Mouse (Mus musculus) MEL (cell line): ENCODE results near the gene Epb42. TPM values are rescaled to one million over a fixed set of nuclear protein-coding genes. Genes with fewer than 3 reads are reported as not detected.

Experiments
- DNase-seq: peaks from one replicate; pipeline ENCODE4 v3.0.0; 2011; ENCODE audit warnings: low read depth, low spot score
- H3K27ac ChIP-seq: 2 replicates; pipeline ENCODE4 v1.5.1; 2012; ENCODE audit warnings: low read depth, mild to moderate bottlenecking, control low read depth, low read length, moderate library complexity; ENCODE audit not compliant: control insufficient read depth
- H3K27me3 ChIP-seq, 2 experiments: fragments of 150-350 bp in 1 of 2; sonication (generic) in 1 of 2; 2 replicates each; pipeline ENCODE4 v1.6.1; 2012; ENCODE audit warnings: low read length in 2 of 2, mild to moderate bottlenecking in 2 of 2, improper control_type of control experiment in 1 of 2, moderate library complexity in 1 of 2; ENCODE audit not compliant: insufficient read depth in 2 of 2, control insufficient read depth in 1 of 2
- H3K36me3 ChIP-seq, 2 experiments: 2 replicates each; pipeline ENCODE4 v1.6.1; 2012 to 2014; ENCODE audit warnings: low read length in 2 of 2, improper control_type of control experiment in 1 of 2, inconsistent platforms in 1 of 2, mild to moderate bottlenecking in 1 of 2; ENCODE audit not compliant: insufficient read depth in 2 of 2, control insufficient read depth in 1 of 2
- H3K4me1 ChIP-seq, 2 experiments: fragments of 150-350 bp in 1 of 2; sonication (generic) in 1 of 2; 2 replicates each; pipeline ENCODE4 v1.6.1; 2012; ENCODE audit warnings: low read length in 2 of 2, improper control_type of control experiment in 1 of 2, mild to moderate bottlenecking in 1 of 2; ENCODE audit not compliant: insufficient read depth in 2 of 2, control insufficient read depth in 1 of 2
- H3K4me3 ChIP-seq, 2 experiments: fragments of 150-350 bp in 1 of 2; sonication (generic) in 1 of 2; 2 replicates each; pipeline ENCODE4 v1.5.1; 2012; ENCODE audit warnings: low read depth in 2 of 2, low read length in 2 of 2, mild to moderate bottlenecking in 2 of 2, moderate library complexity in 2 of 2, control low read depth in 1 of 2, improper control_type of control experiment in 1 of 2; ENCODE audit not compliant: control insufficient read depth in 1 of 2, insufficient read depth in 1 of 2
- H3K79me2 ChIP-seq: 2 replicates; pipeline ENCODE4 v1.6.1; 2012; ENCODE audit warnings: mild to moderate bottlenecking, low read length, moderate library complexity; ENCODE audit not compliant: control insufficient read depth, poor library complexity, insufficient read depth
- H3K9ac ChIP-seq: 2 replicates; pipeline ENCODE4 v1.6.1; 2012; ENCODE audit warnings: low read depth, mild to moderate bottlenecking, control low read depth, low read length, moderate library complexity; ENCODE audit not compliant: control insufficient read depth, poor library complexity, severe bottlenecking
- H3K9me3 ChIP-seq: fragments of 150-350 bp; sonication (generic); replicated peaks from 2 replicates; pipeline ENCODE4 v1.6.1; 2012; ENCODE audit warnings: mild to moderate bottlenecking, low read length, improper control_type of control experiment, moderate library complexity; ENCODE audit not compliant: insufficient read depth
- CHD1 ChIP-seq: IDR thresholded peaks from 2 replicates; pipeline ENCODE4 v1.6.1; 2012; ENCODE audit warnings: low read depth, mild to moderate bottlenecking, inconsistent platforms, low read length, improper control_type of control experiment
- CHD2 ChIP-seq: IDR thresholded peaks from 2 replicates; pipeline ENCODE4 v1.6.1; 2011; ENCODE audit warnings: low read length, improper control_type of control experiment
- CTCF ChIP-seq, 3 experiments: IDR thresholded peaks in 2 of 3; conservative IDR thresholded peaks in 1 of 3; 2 replicates each; pipeline ENCODE4 v1.5.1; 2011 to 2012; ENCODE audit warnings: low read length in 3 of 3, low read depth in 2 of 3, mild to moderate bottlenecking in 2 of 3, improper control_type of control experiment in 1 of 3, inconsistent platforms in 1 of 3, mixed read lengths in 1 of 3, moderate library complexity in 1 of 3; ENCODE audit not compliant: control insufficient read depth in 1 of 3, insufficient read depth in 1 of 3, poor library complexity in 1 of 3, severe bottlenecking in 1 of 3
- EP300 ChIP-seq, 2 experiments: IDR thresholded peaks; 2 replicates each; pipeline ENCODE4 v1.6.1; 2011; ENCODE audit warnings: improper control_type of control experiment in 2 of 2, low read length in 2 of 2, low read depth in 1 of 2, mild to moderate bottlenecking in 1 of 2
- GABPA ChIP-seq: IDR thresholded peaks from 2 replicates; pipeline ENCODE4 v1.6.1; 2012; ENCODE audit warnings: low read depth, mild to moderate bottlenecking, inconsistent platforms, low read length, improper control_type of control experiment, moderate library complexity
- GATA1 ChIP-seq: IDR thresholded peaks from 2 replicates; pipeline ENCODE4 v1.6.1; 2011; ENCODE audit warnings: low read depth, low read length, improper control_type of control experiment
- KAT2A ChIP-seq: conservative IDR thresholded peaks from 2 replicates; pipeline ENCODE4 v1.6.1; 2012; ENCODE audit warnings: low read depth, low read length, improper control_type of control experiment, inconsistent platforms
- MAFK ChIP-seq: IDR thresholded peaks from 2 replicates; pipeline ENCODE4 v1.6.1; 2011; ENCODE audit warnings: low read depth, mild to moderate bottlenecking, low read length, improper control_type of control experiment, borderline replicate concordance
- MAX ChIP-seq: IDR thresholded peaks from 2 replicates; pipeline ENCODE4 v1.6.1; 2011; ENCODE audit warnings: low read length, improper control_type of control experiment
- MAZ ChIP-seq: IDR thresholded peaks from 2 replicates; pipeline ENCODE4 v1.6.1; 2012; ENCODE audit warnings: low read depth, mild to moderate bottlenecking, inconsistent platforms, low read length, improper control_type of control experiment
- MEF2A ChIP-seq: IDR thresholded peaks from 2 replicates; pipeline ENCODE4 v1.6.1; 2014; ENCODE audit warnings: low read depth, mild to moderate bottlenecking, inconsistent platforms, low read length, improper control_type of control experiment; ENCODE audit not compliant: poor library complexity, insufficient replicate concordance, severe bottlenecking; ENCODE audit errors: extremely low read depth
- MXI1 ChIP-seq: IDR thresholded peaks from 2 replicates; pipeline ENCODE4 v1.6.1; 2011; ENCODE audit warnings: mild to moderate bottlenecking, low read depth, low read length, improper control_type of control experiment
- MYB ChIP-seq: IDR thresholded peaks from 2 replicates; pipeline ENCODE4 v1.6.1; 2011; ENCODE audit warnings: mild to moderate bottlenecking, low read depth, low read length, improper control_type of control experiment
- MYC ChIP-seq: IDR thresholded peaks from 2 replicates; pipeline ENCODE4 v1.6.1; 2011; ENCODE audit warnings: low read depth, mild to moderate bottlenecking, low read length, improper control_type of control experiment, moderate library complexity
- NELFE ChIP-seq: IDR thresholded peaks from 2 replicates; pipeline ENCODE4 v1.6.1; 2011; ENCODE audit warnings: low read depth, low read length, improper control_type of control experiment
- NRF1 ChIP-seq: IDR thresholded peaks from 2 replicates; pipeline ENCODE4 v1.6.1; 2014; ENCODE audit warnings: low read depth, mild to moderate bottlenecking, inconsistent platforms, low read length, improper control_type of control experiment, moderate library complexity; ENCODE audit not compliant: poor library complexity, insufficient read depth, severe bottlenecking
- POLR2A ChIP-seq, 2 experiments: IDR thresholded peaks; 2 replicates each; pipeline ENCODE4 v1.6.1; 2011 to 2012; ENCODE audit warnings: low read length in 2 of 2, mild to moderate bottlenecking in 2 of 2, control low read depth in 1 of 2, improper control_type of control experiment in 1 of 2, low read depth in 1 of 2, moderate library complexity in 1 of 2; ENCODE audit not compliant: control insufficient read depth in 1 of 2, insufficient read depth in 1 of 2, poor library complexity in 1 of 2
- POLR2AphosphoS2 ChIP-seq: IDR thresholded peaks from 2 replicates; pipeline ENCODE4 v1.6.1; 2011; ENCODE audit warnings: low read length, improper control_type of control experiment
- POLR2AphosphoS5 ChIP-seq: IDR thresholded peaks from 2 replicates; pipeline ENCODE4 v1.6.1; 2012; ENCODE audit warnings: low read depth, borderline replicate concordance, mild to moderate bottlenecking, inconsistent platforms, low read length, moderate library complexity, mixed read lengths
- RAD21 ChIP-seq: IDR thresholded peaks from 2 replicates; pipeline ENCODE4 v1.6.1; 2011; ENCODE audit warnings: mild to moderate bottlenecking, low read depth, low read length, improper control_type of control experiment
- RCOR1 ChIP-seq: IDR thresholded peaks from 2 replicates; pipeline ENCODE4 v1.6.1; 2012; ENCODE audit warnings: low read depth, mild to moderate bottlenecking, inconsistent platforms, low read length, improper control_type of control experiment
- SIN3A ChIP-seq: IDR thresholded peaks from 2 replicates; pipeline ENCODE4 v1.6.1; 2012; ENCODE audit warnings: low read length, improper control_type of control experiment, inconsistent platforms
- SMC3 ChIP-seq: IDR thresholded peaks from 2 replicates; pipeline ENCODE4 v1.6.1; 2011; ENCODE audit warnings: low read depth, low read length, improper control_type of control experiment
- TAL1 ChIP-seq: IDR thresholded peaks from 2 replicates; pipeline ENCODE4 v1.6.1; 2012; ENCODE audit warnings: mild to moderate bottlenecking, inconsistent platforms, low read length, moderate library complexity, mixed read lengths
- TBP ChIP-seq: IDR thresholded peaks from 2 replicates; pipeline ENCODE4 v1.8.0; 2011; ENCODE audit warnings: low read depth, low read length, improper control_type of control experiment
- TCF12 ChIP-seq: IDR thresholded peaks from 2 replicates; pipeline ENCODE4 v1.6.1; 2014; ENCODE audit warnings: low read depth, mild to moderate bottlenecking, inconsistent platforms, low read length, improper control_type of control experiment, moderate library complexity
- UBTF ChIP-seq: IDR thresholded peaks from 2 replicates; pipeline ENCODE4 v1.6.1; 2012; ENCODE audit warnings: low read depth, mild to moderate bottlenecking, inconsistent platforms, low read length, improper control_type of control experiment, moderate library complexity, borderline replicate concordance; ENCODE audit not compliant: insufficient read depth
- USF1 ChIP-seq: IDR thresholded peaks from 2 replicates; pipeline ENCODE4 v1.6.1; 2014; ENCODE audit warnings: low read depth, mild to moderate bottlenecking, inconsistent platforms, low read length, improper control_type of control experiment, moderate library complexity
- ZC3H11A ChIP-seq: IDR thresholded peaks from 2 replicates; pipeline ENCODE4 v1.6.1; 2012; ENCODE audit warnings: low read depth, mild to moderate bottlenecking, inconsistent platforms, low read length, improper control_type of control experiment
- ZKSCAN1 ChIP-seq: IDR thresholded peaks from 2 replicates; pipeline ENCODE4 v1.6.1; 2012; ENCODE audit warnings: low read depth, mild to moderate bottlenecking, inconsistent platforms, low read length, improper control_type of control experiment, moderate library complexity
- ZMIZ1 ChIP-seq: IDR thresholded peaks from 2 replicates; pipeline ENCODE4 v1.6.1; 2012; ENCODE audit warnings: low read depth, mild to moderate bottlenecking, inconsistent platforms, low read length, improper control_type of control experiment, moderate library complexity
- ZNF384 ChIP-seq: IDR thresholded peaks from 2 replicates; pipeline ENCODE4 v1.6.1; 2012; ENCODE audit warnings: low read depth, mild to moderate bottlenecking, inconsistent platforms, low read length, improper control_type of control experiment
- polyA plus RNA-seq, 2 experiments: library from polyadenylated mRNA; stranded (reverse) in 1 of 2; unstranded in 1 of 2; fragments of >175 nt in 1 of 2; fragments of >200 nt in 1 of 2; gene quantifications; 2 replicates each; pipeline versions ENCODE4 v1.2.1 to v1.2.4; 2012; ENCODE audit warnings: low replicate concordance in 2 of 2, low read depth in 1 of 2; ENCODE audit not compliant: insufficient read length in 2 of 2, insufficient read depth in 1 of 2, missing spikeins in 1 of 2
- total RNA-seq: library from RNA; depleted of rRNA; stranded (reverse); fragments of 300-350 nt; gene quantifications from 2 replicates; pipeline ENCODE4 v1.2.3, GENCODE M21; 2012

Gene Epb42
- total and polyA plus RNA-seq, 3 experiments: 2.3 to 2.9 TPM; not detected in 1

DNA sequence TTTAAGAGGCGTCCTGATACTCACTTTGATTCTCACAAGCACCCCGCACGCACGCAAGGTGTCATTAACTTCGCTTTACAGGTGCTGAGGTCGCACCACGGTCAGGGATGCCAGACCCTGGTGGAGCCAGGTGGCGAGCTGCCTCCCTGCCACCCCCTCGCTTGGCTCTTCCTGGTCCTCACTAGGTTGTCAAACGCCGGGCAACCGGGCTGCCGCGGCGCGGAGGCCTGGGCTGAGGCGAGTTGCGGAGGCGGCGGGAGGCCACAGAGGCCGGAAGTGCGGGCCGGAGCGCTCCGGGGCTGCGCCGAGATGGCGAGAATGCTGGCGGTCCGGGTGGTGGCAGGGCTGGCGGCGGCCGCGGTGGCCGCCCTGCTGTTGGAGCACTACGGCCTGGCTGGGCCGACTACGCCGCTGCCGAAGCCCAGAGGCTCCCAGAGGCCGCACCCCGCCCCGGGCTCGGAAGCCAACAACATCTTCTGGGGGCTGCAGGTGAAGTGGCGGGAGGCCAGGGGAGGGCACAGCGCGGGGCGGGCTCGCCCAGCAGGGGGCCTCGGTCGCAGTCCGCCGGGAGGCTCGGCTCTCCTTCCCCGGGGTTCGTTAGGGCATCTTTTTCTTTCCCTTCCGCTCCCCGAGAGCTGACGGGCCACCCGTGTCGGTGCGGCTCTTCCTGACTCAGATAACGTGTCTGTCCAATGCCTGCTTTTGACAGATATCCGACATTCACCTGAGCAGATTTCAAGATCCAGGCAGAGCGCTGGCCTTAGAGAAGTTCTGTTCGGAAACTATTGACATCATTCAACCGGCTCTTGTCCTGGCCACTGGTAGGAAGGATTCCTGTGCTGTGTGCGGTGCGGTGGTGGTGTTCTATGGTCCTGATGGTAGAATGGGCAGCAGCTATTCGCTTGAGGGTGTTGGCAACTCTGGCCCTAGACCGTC is 59.6 kb downstream of the Epb42 start, which contains the start of gene Tmem62 (continued):
- TF ChIP-seq POLR2A (IDR thresholded peaks at IDR 0.05; ENCODE audit: control insufficient read depth in 1 of 2, insufficient read depth in 1 of 2, low read depth in 1 of 2, low read length in 2 of 2, poor library complexity in 1 of 2): peak in 1 of 2 experiments; percentile 45; a peak in 1 of 4 replicates
- no peak for TF ChIP-seq ZC3H11A
- TF ChIP-seq ZKSCAN1: no peak
- TF ChIP-seq MEF2A: no peak
- TF ChIP-seq SIN3A: no peak; the same call in 1 of the 2 replicates
- no peak for TF ChIP-seq ZNF384
- no peak for TF ChIP-seq RAD21
- TF ChIP-seq GABPA: no peak
- peak; percentile 35; the same call in 1 of the 2 replicates for TF ChIP-seq TCF12
- TF ChIP-seq TBP: no peak

DNA sequence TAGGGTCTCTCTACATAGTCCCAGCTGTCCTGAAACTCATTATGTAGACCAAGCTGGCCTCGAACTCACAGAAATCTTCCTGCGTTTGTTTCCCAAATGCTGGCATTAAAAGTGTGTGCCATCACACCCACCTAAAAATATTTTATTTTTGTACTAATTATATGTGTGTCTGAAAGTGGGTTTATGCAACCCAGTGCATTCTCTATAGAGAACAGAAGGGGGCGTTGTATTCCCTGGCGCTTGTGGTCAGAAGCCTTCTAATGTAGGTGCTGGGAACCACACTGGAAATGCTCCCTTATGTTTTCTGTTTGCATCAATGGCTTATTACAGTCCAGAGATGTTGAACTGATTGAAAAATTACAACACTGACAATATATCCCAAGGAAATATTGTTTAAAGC is 60.6 kb downstream of the Epb42 start:
- Histone ChIP-seq H3K4me1 (peaks cover 0 to 15% of the 10 kb centered on the region in 2 experiments; a peak in 3 of 4 replicates), H3K79me2 (no peaks in the 10 kb centered on the region; the same call in 1 of the 2 replicates), H3K9me3 (no peaks in the 10 kb centered on the region), H3K27me3 (no peaks in the 10 kb centered on the region), H3K36me3 (peaks cover 0 to 9% of the 10 kb centered on the region in 2 experiments; a peak in 2 of 4 replicates), H3K4me3 (peak overlapping the region; percentile 21 to 59), H3K27ac (no peak overlapping the region), H3K9ac (peak overlapping the region; percentile 79)
- peak; percentile 78 for DNase-seq
- no peak for TF ChIP-seq EP300 (IDR thresholded peaks at IDR 0.05; ENCODE audit: low read depth in 1 of 2, low read length in 2 of 2)
- no peak for TF ChIP-seq MAFK
- no peak for TF ChIP-seq POLR2AphosphoS5
- TF ChIP-seq ZMIZ1: no peak
- TF ChIP-seq MXI1: no peak
- TF ChIP-seq NRF1: no peak
- no peak for TF ChIP-seq TAL1
- TF ChIP-seq TBP: peak; percentile 75; the same call in 1 of the 2 replicates
- TF ChIP-seq CHD2: no peak
- no peak for TF ChIP-seq CHD1
- no peak for TF ChIP-seq MYB
- TF ChIP-seq KAT2A: no peak
- TF ChIP-seq RCOR1: no peak
- TF ChIP-seq MYC: 0 out of 2 replicates have a peak, but pooled peaks have one; percentile 21
- no peak; the same call in 1 of the 2 replicates for TF ChIP-seq SIN3A
- no peak for TF ChIP-seq GATA1
- no peak for TF ChIP-seq UBTF
- TF ChIP-seq CTCF (IDR thresholded peaks at IDR 0.05 in 2 of 3, conservative IDR thresholded peaks at IDR 0.05 in 1 of 3; ENCODE audit: control insufficient read depth in 1 of 3, insufficient read depth in 1 of 3, low read depth in 2 of 3, low read length in 3 of 3, poor library complexity in 1 of 3, severe bottlenecking in 1 of 3): peak; percentile 45 to 75 (median 72)
- no peak for TF ChIP-seq NELFE
- peak; percentile 52 for TF ChIP-seq SMC3
- TF ChIP-seq MEF2A: no peak
- no peak for TF ChIP-seq MAZ
- TF ChIP-seq POLR2A (IDR thresholded peaks at IDR 0.05; ENCODE audit: control insufficient read depth in 1 of 2, insufficient read depth in 1 of 2, low read depth in 1 of 2, low read length in 2 of 2, poor library complexity in 1 of 2): no peak
- TF ChIP-seq ZNF384: no peak
- TF ChIP-seq MAX: no peak
- TF ChIP-seq USF1: no peak
- TF ChIP-seq POLR2AphosphoS2: no peak
- TF ChIP-seq ZKSCAN1: no peak
